Mouse (Mus musculus) stomach, postnatal 0 days (tissue): Measurements from ENCODE around the gene Tmem88b.
A peak's percentile ranks its signal among the peaks of the same experiment; 100 is the strongest.

Experiments
- CTCF ChIP-seq: IDR thresholded peaks from 2 replicates; pipeline ENCODE4 v1.5.1; 2016; ENCODE audit warnings: antibody characterized with exemption, low read depth, mild to moderate bottlenecking, moderate library complexity
- EP300 ChIP-seq: optimal IDR thresholded peaks from 2 replicates; pipeline ENCODE3; 2016; ENCODE audit warnings: antibody characterized with exemption

DNA sequence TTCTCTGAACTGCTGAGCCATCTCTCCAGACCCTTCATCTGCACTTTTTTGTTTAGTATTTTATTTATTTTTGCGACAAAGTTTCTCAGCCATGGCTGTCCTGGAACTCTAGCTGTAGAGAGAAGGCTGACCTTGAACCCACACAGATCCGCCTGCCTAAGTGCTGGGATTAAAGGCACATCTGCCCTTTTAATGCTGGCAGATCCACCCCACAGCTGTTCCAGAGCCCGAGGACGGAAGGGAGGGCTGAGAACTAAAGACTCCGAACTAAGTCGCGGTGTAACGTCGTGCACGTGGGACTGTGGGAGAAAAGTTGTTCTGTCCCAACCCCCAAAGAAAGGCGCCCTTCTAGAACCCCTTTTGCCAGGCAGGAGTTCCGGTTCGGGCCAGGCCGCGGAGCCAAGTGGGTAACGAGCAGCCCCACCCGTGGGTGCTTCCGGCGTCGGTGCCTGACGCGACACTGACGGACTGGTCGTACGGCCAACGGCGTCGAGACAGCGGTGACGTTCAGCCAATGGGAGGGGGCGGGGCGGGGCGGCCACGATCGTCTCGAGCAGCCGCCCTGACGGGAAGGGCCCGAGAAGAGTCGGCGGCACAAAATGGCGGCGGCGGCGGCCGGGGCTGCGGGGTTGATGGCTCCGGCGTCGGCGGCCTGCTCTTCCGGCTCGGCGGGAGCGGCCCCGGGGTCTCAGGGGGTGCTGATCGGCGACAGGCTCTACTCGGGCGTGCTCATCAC, 26.4 kb upstream of the Tmem88b start, which contains the start of gene Ccnl2:
- TF ChIP-seq CTCF (peak; percentile 21; the same call in 1 of the 2 replicates), EP300 (peak; percentile 95)
